Mouse (Mus musculus) kidney, postnatal 0 days (tissue): ENCODE results near the gene Pmm1. TPM values are rescaled to one million over a fixed set of nuclear protein-coding genes. Genes with fewer than 3 reads are reported as not detected.
"Not testable (repeated sequence)": the region's sequence is repeated elsewhere in the genome, so short reads cannot be mapped to it uniquely, and the experiment has no call there.

Experiments used
- ATAC-seq: fragments of 200-750 bp; cut with Nextera tagmentation; replicated peaks from 2 replicates; pipeline ENCODE4 v1.8.0; 2017; ENCODE audit warnings: low read depth, moderate number of reproducible peaks, moderate TSS enrichment, moderate library complexity; ENCODE audit not compliant: low FRiP score
- DNase-seq: peaks from one replicate; pipeline ENCODE4 v3.0.0-alpha.2; 2016; ENCODE audit warnings: low spot score
- H3K27ac ChIP-seq: fragments of 300-500 bp; sonication (generic); 2 replicates; pipeline ENCODE4 v1.5.1; 2014; ENCODE audit warnings: mild to moderate bottlenecking
- H3K27me3 ChIP-seq: fragments of 300-500 bp; sonication (generic); 2 replicates; pipeline ENCODE4 v1.6.1; 2014; ENCODE audit warnings: low read length, mixed read lengths; ENCODE audit not compliant: insufficient read depth
- H3K36me3 ChIP-seq: fragments of 300-500 bp; sonication (generic); 2 replicates; pipeline ENCODE4 v1.6.1; 2014; ENCODE audit warnings: low read length, mixed read lengths; ENCODE audit not compliant: insufficient read depth
- H3K4me1 ChIP-seq: fragments of 300-500 bp; sonication (generic); replicated peaks from 2 replicates; pipeline ENCODE4 v1.6.1; 2014; ENCODE audit warnings: antibody characterized with exemption, low read length, mixed read lengths; ENCODE audit not compliant: insufficient read depth
- H3K4me2 ChIP-seq: fragments of 300-500 bp; sonication (generic); 2 replicates; pipeline ENCODE4 v1.6.1; 2014; ENCODE audit warnings: mild to moderate bottlenecking, low read length, moderate library complexity, mixed read lengths
- H3K4me3 ChIP-seq: fragments of 300-500 bp; sonication (generic); replicated peaks from 2 replicates; pipeline ENCODE4 v1.5.1; 2014; ENCODE audit warnings: low read depth, low read length
- H3K9ac ChIP-seq: fragments of 300-500 bp; sonication (generic); 2 replicates; pipeline ENCODE4 v1.6.1; 2014; ENCODE audit warnings: low read depth, low read length
- H3K9me3 ChIP-seq: fragments of 300-500 bp; sonication (generic); replicated peaks from 2 replicates; pipeline ENCODE4 v1.6.1; 2016; ENCODE audit warnings: low read length, inconsistent platforms, mixed read lengths
- CTCF ChIP-seq: IDR thresholded peaks from 2 replicates; pipeline ENCODE4 v1.5.1; 2016; ENCODE audit warnings: antibody characterized with exemption, low read depth, mild to moderate bottlenecking, moderate library complexity
- WGBS: fragments of 180-500 bp; shearing (Covaris S2); extraction: QIAGEN DNeasy Blood & Tissue Kit; methylation state at CpG from one replicate; pipeline ENCODE4 v1.1.7; 2014; 5-methylcytosine and 5-hydroxymethylcytosine counted together
- polyA plus RNA-seq: library from polyadenylated mRNA; unstranded; fragments of >200 nt; fragmentation: Nextera tagmentation; extraction: Ambion mirVana; gene quantifications from 2 replicates; pipeline ENCODE4 v1.2.1, GENCODE M21; 2015

Pmm1 gene
- polyA plus RNA-seq, 1 experiment from 2014 or later = 27.1 TPM

DNA sequence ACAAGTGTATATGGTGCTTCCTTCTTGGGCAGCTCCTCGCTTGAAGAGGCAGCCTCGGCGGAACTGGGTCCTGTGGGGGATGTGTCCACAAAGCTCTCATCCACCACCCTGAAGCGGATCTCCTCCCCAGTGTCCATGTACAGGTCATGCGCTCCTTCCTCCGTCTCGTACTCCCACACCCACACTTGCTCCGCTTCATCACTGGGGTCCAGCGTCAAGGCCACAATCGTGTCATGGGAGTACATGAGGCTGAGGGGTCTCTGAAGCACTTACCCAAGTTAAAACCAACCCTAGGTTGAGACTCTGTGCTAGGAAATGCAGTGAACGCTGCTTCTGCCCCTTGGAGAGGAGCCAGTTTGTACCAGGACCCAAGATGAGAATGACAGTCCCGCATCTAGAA lies 43.5 kb downstream of the Pmm1 start:
- no peaks in the 10 kb centered on the region; the same call in 1 of the 2 replicates for H3K4me1 ChIP-seq
- TF ChIP-seq CTCF = no peak
- peak; percentile 41 for DNase-seq
- no peak overlapping the region for H3K4me2 ChIP-seq
- no peaks in the 10 kb centered on the region for H3K27me3 ChIP-seq
- H3K27ac ChIP-seq = 0 out of 2 replicates have a peak overlapping the region, but pooled peaks have one; percentile 13
- 54% methylated on average over 12 of the region's 12 CpGs for WGBS
- H3K36me3 ChIP-seq = peaks cover 48% of the 10 kb centered on the region
- H3K4me3 ChIP-seq = no peak overlapping the region
- no peak overlapping the region for H3K9ac ChIP-seq
- no peak for ATAC-seq
- H3K9me3 ChIP-seq = no peaks in the 10 kb centered on the region

- TF ChIP-seq CTCF = no peak
- 59% methylated on average over 5 of the region's 5 CpGs for whole genome bisulfite sequencing
- H3K4me3 ChIP-seq = no peak overlapping the region
Measured at GRCm38 (mm10) chr15:81915663-81916062, 45.1 kb downstream of the Pmm1 start.

DNA sequence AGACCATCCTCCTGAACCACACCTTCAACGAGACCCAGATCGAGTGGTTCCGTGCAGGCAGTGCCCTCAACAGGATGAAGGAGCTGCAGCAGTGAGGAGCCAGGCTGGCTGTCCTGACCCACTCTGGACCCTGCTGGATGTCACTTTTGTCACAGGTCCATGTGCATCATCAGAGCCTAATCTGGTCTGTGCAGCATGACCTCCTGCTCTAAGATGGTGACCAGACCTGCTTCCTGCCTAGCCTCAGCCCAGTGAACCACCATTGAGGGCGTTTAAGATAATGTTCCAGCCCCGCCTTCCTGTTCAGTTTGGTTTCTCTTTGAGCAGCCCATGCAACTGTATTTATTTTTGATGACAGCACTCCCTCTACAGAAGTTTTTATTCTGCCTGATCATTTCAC lies 46.1 kb downstream of the Pmm1 start:
- no peaks in the 10 kb centered on the region for H3K9me3 ChIP-seq
- TF ChIP-seq CTCF = no peak
- no peak overlapping the region for H3K4me2 ChIP-seq
- 79% methylated on average over 5 of the region's 5 CpGs for WGBS
- no peaks in the 10 kb centered on the region for H3K27me3 ChIP-seq
- H3K4me3 ChIP-seq = no peak overlapping the region
- peaks cover 63% of the 10 kb centered on the region for H3K36me3 ChIP-seq
- no peak overlapping the region for H3K27ac ChIP-seq
- no peak overlapping the region for H3K9ac ChIP-seq
- DNase-seq = no peak
- no peaks in the 10 kb centered on the region; the same call in 1 of the 2 replicates for H3K4me1 ChIP-seq
- ATAC-seq = no peak

More at GRCm38 (mm10) chr15:81915663-81916062, 45.1 kb downstream of the Pmm1 start:
- no peak for ATAC-seq
- Histone ChIP-seq H3K27me3 (no peaks in the 10 kb centered on the region), H3K9me3 (no peaks in the 10 kb centered on the region), H3K4me2 (no peak overlapping the region), H3K9ac (no peak overlapping the region), H3K27ac (no peak overlapping the region), H3K36me3 (peaks cover 54% of the 10 kb centered on the region), H3K4me1 (no peaks in the 10 kb centered on the region; the same call in 1 of the 2 replicates)
- DNase-seq = no peak

DNA sequence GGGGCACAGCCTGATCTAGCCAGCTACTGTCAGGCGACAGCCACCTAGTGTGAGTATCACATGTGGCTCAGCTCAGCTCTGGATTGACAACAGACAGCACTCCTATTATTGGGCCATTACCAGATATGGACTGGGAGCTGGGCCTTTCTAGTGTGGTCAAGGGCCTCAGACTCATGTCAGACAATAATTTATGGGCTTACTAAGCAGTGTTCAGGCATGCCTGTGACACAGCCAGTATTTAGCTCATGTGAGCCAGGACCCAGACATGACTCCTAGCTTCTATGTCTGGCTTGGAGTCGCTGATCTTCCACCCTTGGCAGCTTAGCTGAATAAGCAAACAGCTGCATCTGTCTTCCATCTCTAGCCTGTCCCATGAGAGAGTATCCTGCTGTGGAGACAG lies 48.2 kb downstream of the Pmm1 start:
- DNase-seq = peak; percentile 43
- H3K4me2 ChIP-seq = no peak overlapping the region
- no peak for TF ChIP-seq CTCF
- no peak overlapping the region for H3K9ac ChIP-seq
- 0 out of 2 replicates have a peak, but pooled peaks have one; percentile 21 for ATAC-seq
- H3K27ac ChIP-seq = no peak overlapping the region
- 62% methylated on average over 2 of the region's 2 CpGs for WGBS
- no peaks in the 10 kb centered on the region for H3K27me3 ChIP-seq
- no peaks in the 10 kb centered on the region; the same call in 1 of the 2 replicates for H3K4me1 ChIP-seq
- no peak overlapping the region for H3K4me3 ChIP-seq
- H3K36me3 ChIP-seq = peaks cover 70% of the 10 kb centered on the region
- no peaks in the 10 kb centered on the region for H3K9me3 ChIP-seq

DNA sequence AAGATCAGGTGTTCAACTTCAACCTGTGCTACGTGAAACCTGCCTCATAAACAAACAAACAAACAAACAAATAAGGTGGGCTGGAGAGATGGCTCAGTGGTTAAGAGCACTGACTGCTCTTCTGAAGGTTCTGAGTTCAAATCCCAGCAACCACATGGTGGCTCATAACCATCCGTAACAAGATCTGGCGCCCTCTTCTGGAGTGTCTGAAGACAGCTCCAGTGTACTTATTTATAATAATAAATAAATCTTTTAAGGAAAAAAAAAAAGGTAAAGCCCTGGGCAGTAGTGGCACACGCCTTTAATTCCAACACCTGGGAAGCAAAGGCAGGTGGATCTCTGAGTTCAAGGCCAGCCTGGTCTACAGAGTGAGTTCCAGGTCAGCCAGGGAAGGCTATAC lies 52.0 kb downstream of the Pmm1 start:
- ATAC-seq, H3K4me1 ChIP-seq, DNase-seq, H3K9ac ChIP-seq, H3K27me3 ChIP-seq, H3K9me3 ChIP-seq, H3K4me2 ChIP-seq, H3K27ac ChIP-seq, H3K4me3 ChIP-seq: not testable (repeated sequence)
- 84% methylated on average over 4 of the region's 4 CpGs for WGBS
- H3K36me3 ChIP-seq = peaks cover 68% of the 10 kb centered on the region
- TF ChIP-seq CTCF = peak; percentile 49

DNA sequence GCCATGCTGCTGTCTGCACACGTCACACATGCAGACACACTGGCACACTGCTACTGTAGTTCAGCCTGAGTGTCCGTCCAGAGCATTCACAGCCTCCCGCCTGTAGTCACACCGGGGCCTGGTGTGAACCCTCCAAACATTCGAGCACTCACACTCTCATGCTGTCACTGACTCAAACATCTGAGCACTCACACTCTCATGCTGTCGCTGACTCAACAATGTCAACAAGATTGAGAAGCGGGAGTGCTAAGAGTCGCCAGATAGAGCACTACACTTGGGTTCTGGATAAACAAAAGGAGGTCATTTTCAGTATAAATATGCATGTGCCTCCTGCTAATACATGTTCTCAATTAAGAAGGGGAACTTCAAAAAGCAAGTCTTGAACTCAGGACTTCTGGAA lies 52.8 kb downstream of the Pmm1 start:
- ATAC-seq = no peak
- Histone ChIP-seq H3K9ac (no peak overlapping the region), H3K27ac (no peak overlapping the region), H3K27me3 (no peaks in the 10 kb centered on the region), H3K4me1 (no peaks in the 10 kb centered on the region), H3K36me3 (peaks cover 64% of the 10 kb centered on the region), H3K4me2 (no peak overlapping the region), H3K4me3 (no peak overlapping the region), H3K9me3 (no peaks in the 10 kb centered on the region)
- TF ChIP-seq CTCF = no peak
- no peak for DNase-seq
- WGBS = 88% methylated on average over 8 of the region's 8 CpGs

- 45% methylated on average over 2 of the region's 2 CpGs for WGBS
- H3K36me3 ChIP-seq = peaks cover 66% of the 10 kb centered on the region
Measured at GRCm38 (mm10) chr15:81904939-81905338, 55.8 kb downstream of the Pmm1 start.

More at GRCm38 (mm10) chr15:81904939-81905338, 55.8 kb downstream of the Pmm1 start:
- Histone ChIP-seq H3K4me1 (no peaks in the 10 kb centered on the region), H3K27me3 (no peaks in the 10 kb centered on the region), H3K27ac (no peak overlapping the region), H3K4me3 (no peak overlapping the region), H3K9ac (no peak overlapping the region), H3K9me3 (no peaks in the 10 kb centered on the region), H3K4me2 (no peak overlapping the region)
- peak; percentile 82 for TF ChIP-seq CTCF
- DNase-seq (peak; percentile 78), ATAC-seq (no peak)

Other genes starting within 250 kb of the Pmm1 start
- 26.5 TPM in 2 replicates for gene Zc3h7b, start 215.9 kb downstream of the Pmm1 start, polyA plus RNA-seq
- gene Rangap1, start 215.4 kb downstream of the Pmm1 start, polyA plus RNA-seq = 33.9 and 39.7 TPM in 2 replicates
- 17.9 and 19.9 TPM in 2 replicates for gene Tef, start 158.5 kb downstream of the Pmm1 start, polyA plus RNA-seq
- gene Tob2, start 102.1 kb downstream of the Pmm1 start, polyA plus RNA-seq = 22.5 and 27.7 TPM in 2 replicates
- gene Phf5a, start 89.0 kb downstream of the Pmm1 start, polyA plus RNA-seq = 103 and 110 TPM in 2 replicates
- gene Aco2, start 88.6 kb downstream of the Pmm1 start, polyA plus RNA-seq = 263 and 285 TPM in 2 replicates
- 122 and 129 TPM in 2 replicates for gene Polr3h, start 34.7 kb downstream of the Pmm1 start, polyA plus RNA-seq
- gene Csdc2, start 24.2 kb downstream of the Pmm1 start, polyA plus RNA-seq = 20.4 and 23.1 TPM in 2 replicates
- not detected in 2 replicates for gene 1700029P11Rik, start 19.6 kb upstream of the Pmm1 start, polyA plus RNA-seq
- gene Xrcc6, start 26.9 kb upstream of the Pmm1 start, polyA plus RNA-seq = 45.2 and 53.6 TPM in 2 replicates
- 21.1 and 23.3 TPM in 2 replicates for gene Desi1, start 72.9 kb upstream of the Pmm1 start, polyA plus RNA-seq
- 215 and 225 TPM in 2 replicates for gene Snu13, start 86.7 kb upstream of the Pmm1 start, polyA plus RNA-seq
- gene 4930407I10Rik, start 98.2 kb upstream of the Pmm1 start, polyA plus RNA-seq = not detected in 2 replicates
- gene Mei1, start 109.1 kb upstream of the Pmm1 start, polyA plus RNA-seq = 0.09 TPM in 1 of 2 replicates, not detected in the other
- gene Ccdc134, start 167.0 kb upstream of the Pmm1 start, polyA plus RNA-seq = 10.7 and 11.9 TPM in 2 replicates
- gene Srebf2, start 186.3 kb upstream of the Pmm1 start, polyA plus RNA-seq = 89.0 and 98.5 TPM in 2 replicates